Mouse (Mus musculus) cerebellum, adult 9-11 months (tissue): ENCODE results near the gene A930018P22Rik.
"Not testable (repeated sequence)": the region's sequence is repeated elsewhere in the genome, so short reads cannot be mapped to it uniquely, and the experiment has no call there.

Experiments
- DNase-seq: peaks from one replicate; pipeline ENCODE4 v3.0.0; 2022

A930018P22Rik gene

GRCm38 (mm10) chr2:104122505-104123378 is at the start of gene A930018P22Rik:
Gene A930018P22Rik, plus strand, starts transcription at chr2:104122769.
- peak; percentile 91 for DNase-seq

DNA sequence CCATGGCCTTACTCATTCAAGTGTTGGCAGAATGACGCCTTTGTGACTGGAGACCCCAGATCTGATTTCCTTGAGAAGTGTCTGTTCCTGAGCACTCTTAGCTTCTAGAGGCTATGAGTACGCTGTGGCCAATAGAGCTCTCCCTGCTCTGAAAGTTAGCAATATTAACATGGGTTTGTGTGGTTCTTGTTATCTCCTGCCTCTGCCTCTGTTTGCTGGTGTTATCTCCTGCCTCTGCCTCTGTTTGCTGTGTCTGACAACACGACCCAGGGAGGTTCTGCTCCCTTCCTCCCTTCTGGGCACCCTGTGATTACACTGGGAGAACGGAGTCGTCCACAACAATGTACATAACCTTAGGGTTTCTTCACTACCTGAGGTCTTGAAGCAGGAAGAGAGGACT is 44.3 kb upstream of the A930018P22Rik start:
- DNase-seq = not testable (repeated sequence)

DNA sequence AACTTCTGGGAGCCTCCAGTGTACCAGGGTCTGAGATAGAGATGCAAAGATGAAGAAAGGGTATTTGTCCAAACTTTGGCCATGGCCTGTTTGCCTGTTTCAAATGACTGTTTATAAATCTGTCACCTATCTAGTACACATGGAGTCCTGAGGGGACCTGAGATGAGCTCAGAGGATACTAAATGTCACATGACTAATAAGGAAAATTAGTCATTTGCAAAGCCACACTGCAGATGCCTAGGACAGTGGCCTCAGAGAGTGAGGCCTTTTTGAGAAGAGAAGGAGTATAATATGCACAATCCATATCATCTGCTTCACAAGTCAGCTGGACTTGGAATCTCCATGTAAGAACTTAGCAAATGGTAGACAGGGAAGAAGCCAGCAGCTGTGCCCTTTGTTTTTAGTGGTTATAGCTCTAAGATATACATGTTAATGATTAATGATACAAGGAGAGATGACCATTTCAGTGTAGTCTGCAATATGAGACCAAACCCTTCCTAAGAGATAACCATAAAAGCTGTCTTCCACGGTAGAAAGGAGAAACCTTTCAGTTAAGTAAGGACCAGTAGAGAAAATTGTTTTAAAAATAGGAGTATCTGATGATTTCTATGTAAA is 41.0 kb upstream of the A930018P22Rik start:
- not testable (repeated sequence) for DNase-seq

DNA sequence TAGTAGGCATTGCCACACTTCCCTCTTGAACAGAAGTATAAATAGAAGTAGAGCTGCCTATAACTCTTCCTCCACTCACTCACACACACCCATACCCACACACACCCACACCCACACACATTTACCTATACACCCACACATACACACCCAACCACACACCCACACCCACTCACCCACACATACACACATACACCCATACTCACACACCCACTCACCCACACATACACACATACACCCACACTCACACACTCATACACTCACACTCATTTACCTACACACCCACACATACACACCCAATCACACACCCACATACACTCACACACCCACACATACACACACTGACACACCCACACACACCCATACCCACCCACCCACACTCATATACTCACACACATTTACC is 40.1 kb upstream of the A930018P22Rik start:
- no peak for DNase-seq

DNA sequence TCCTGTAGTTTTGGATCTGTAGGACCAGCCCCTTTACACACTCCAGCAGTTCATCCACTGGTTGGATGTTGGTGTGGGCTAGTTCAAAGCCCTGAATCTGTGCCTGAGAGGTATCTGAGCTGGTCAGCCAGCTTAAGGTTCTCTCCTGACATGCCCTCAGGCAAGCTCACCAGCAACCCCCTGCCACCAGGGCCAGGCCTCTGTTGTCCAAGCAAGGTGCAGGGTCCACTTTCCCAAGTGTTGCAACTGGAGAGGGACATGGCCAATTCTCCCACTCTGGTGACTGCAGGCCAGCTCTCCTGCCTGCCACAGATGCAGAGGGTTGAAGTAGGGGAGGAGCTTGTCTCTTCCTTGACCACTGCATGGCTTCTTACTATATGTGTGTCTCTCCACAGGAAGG is 38.5 kb upstream of the A930018P22Rik start:
- not testable (repeated sequence) for DNase-seq

- DNase-seq = not testable (repeated sequence)
Observed at GRCm38 (mm10) chr2:104087562-104087961, 35.0 kb upstream of the A930018P22Rik start.

- no peak for DNase-seq
Observed at GRCm38 (mm10) chr2:104093305-104093704, 29.3 kb upstream of the A930018P22Rik start.

GRCm38 (mm10) chr2:104095741-104096213 is 26.8 kb upstream of the A930018P22Rik start, which contains the start of gene Cd59a:
Gene Cd59a, plus strand, starts transcription at chr2:104095801.
- peak; percentile 81 for DNase-seq

DNA sequence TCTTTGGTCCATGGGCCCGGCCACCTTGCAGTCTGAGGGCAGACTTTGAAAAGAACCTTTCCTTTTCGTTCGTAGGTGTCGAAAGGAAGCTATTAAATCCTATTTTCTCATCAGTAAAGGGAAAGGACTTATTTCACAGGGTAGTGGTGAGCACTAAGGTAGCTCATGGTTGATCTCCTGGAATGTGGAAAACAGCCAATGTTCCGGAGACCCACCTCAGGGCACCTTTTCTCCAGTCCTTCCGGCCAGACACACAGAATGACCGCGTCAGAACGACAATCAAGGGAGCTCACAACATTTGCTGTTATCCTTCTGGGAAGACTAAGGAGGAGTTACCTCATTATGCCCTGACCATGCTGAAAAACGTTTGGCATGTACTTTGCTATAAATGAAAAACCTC is 26.3 kb upstream of the A930018P22Rik start:
- no peak for DNase-seq

DNA sequence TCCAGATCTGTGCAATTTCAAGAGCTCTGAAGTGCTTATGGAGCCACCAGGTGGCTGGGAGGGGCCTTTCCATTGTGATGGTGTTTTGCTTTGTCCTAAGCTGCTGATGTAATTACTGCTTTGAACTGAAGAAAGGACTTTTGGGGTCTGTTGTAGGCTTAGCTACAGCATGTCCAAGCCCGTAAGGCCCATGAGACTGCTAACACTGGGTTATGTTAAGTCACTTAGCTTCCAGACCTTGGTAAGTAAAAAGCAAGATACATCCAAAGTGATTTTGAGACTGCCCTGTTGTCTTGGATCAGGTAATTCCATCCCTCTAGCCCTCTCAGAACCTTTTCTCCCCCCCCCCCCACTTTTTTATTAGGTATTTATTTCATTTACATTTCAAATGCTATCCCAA is 25.8 kb upstream of the A930018P22Rik start:
- not testable (repeated sequence) for DNase-seq

DNA sequence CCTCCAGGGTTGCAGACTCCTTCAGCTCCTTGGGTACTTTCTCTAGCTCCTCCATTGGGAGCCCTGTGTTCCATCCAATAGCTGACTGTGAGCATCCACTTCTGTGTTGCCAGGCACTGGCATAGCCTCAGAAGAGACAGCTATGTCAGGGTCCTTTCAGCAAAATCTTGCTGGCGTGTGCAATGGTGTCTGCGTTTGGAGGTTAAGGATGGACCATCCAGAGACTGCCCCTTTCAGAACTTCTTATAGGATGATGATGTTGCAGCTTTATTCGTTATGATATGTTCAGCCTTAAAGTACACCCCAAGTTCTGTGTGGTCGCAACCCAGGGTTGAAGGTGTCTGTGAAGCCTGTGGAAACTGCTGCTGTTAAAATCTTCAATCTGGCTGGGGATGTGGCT is 25.2 kb upstream of the A930018P22Rik start:
- not testable (repeated sequence) for DNase-seq

DNA sequence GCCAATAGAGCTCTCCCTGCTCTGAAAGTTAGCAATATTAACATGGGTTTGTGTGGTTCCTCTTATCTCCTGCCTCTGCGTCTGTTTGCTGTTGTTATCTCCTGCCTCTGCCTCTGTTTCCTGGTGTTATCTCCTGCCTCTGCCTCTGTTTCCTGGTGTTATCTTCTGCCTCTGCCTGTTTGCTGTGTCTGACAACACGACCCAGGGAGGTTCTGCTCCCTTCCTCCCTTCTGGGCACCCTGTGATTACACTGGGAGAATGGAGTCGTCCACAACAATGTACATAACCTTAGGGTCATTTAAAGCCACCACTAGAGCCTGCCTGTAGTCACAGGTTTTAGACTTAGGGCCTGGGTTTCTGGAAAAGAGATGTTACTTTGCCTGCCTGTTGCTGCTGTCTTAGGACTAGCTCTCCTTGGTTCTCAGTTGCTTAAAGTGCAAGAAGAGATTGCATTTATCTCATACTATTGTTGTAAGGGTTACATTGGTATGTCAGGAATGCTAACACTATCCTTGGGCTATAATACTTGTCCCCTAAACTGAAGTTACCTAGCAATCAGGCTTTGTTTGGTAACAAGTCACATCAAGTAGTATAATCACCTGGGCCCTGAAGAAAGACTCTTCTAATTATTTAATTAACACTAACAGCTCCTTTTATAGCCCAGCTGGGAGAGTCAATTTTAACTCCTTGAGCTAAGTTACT is 23.9 kb upstream of the A930018P22Rik start:
- DNase-seq = no peak

GRCm38 (mm10) chr2:104099231-104099585 is 23.4 kb upstream of the A930018P22Rik start:
- no peak for DNase-seq

DNA sequence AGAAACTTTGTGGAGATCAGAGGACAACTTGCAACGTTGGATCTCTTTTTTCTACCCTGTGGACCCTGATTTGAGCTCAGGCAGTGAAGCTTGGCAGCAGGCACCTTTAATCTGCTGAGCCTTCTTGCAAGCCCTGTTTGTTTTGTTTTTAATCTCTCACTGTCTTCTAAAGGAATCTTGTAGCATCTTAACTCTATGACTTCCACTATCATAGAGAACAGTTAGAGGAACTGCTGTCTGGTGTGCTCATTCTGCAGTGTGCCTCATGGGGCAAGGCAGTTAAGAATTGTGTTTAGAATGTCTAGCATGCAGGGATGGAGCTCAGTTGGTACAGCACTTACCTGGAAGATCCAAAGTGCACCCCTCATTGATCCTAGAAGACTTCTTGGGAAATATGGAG is 22.6 kb upstream of the A930018P22Rik start:
- DNase-seq = no peak

- DNase-seq = no peak
Observed at GRCm38 (mm10) chr2:104104800-104105199, 17.8 kb upstream of the A930018P22Rik start.

- not testable (repeated sequence) for DNase-seq
Observed at GRCm38 (mm10) chr2:104109021-104109420, 13.5 kb upstream of the A930018P22Rik start.

DNA sequence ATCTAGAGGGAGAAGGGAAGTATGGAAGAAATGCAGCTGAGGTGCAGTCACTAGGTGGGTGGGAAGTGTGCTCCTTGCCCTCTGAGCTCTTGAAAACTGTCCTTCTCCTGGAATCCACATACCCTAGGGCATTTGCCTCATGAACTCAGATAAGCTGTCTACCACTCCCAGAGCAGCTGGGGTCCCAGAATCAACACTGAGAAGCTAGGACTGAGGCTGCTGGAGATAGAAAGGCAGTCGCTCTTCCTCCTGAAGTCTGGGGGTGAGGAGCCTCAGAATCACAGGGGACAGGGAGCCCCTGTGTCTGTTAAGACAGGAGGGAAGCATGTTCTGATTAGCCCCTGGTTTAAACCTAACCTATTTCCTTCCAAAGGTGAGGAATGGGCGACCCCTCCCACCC is 13.0 kb upstream of the A930018P22Rik start:
- DNase-seq = no peak

GRCm38 (mm10) chr2:104110031-104110430 is 12.5 kb upstream of the A930018P22Rik start:
- DNase-seq = no peak

DNA sequence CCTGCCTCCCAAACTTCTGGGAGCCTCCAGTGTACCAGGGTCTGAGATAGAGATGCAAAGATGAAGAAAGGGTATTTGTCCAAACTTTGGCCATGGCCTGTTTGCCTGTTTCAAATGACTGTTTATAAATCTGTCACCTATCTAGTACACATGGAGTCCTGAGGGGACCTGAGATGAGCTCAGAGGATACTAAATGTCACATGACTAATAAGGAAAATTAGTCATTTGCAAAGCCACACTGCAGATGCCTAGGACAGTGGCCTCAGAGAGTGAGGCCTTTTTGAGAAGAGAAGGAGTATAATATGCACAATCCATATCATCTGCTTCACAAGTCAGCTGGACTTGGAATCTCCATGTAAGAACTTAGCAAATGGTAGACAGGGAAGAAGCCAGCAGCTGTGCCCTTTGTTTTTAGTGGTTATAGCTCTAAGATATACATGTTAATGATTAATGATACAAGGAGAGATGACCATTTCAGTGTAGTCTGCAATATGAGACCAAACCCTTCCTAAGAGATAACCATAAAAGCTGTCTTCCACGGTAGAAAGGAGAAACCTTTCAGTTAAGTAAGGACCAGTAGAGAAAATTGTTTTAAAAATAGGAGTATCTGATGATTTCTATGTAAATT is 11.3 kb upstream of the A930018P22Rik start:
- DNase-seq = not testable (repeated sequence)

DNA sequence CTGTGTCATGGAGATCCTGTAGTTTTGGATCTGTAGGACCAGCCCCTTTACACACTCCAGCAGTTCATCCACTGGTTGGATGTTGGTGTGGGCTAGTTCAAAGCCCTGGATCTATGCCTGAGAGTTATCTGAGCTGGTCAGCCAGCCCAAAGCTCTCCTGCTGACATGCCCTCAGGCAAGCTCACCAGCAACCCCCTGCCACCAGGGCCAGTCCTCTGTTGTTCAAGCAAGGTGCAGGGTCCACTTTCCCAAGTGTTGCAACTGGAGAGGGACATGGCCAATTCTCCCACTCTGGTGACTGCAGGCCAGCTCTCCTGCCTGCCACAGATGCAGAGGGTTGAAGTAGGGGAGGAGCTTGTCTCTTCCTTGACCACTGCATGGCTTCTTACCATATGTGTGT is 9.0 kb upstream of the A930018P22Rik start:
- not testable (repeated sequence) for DNase-seq

DNA sequence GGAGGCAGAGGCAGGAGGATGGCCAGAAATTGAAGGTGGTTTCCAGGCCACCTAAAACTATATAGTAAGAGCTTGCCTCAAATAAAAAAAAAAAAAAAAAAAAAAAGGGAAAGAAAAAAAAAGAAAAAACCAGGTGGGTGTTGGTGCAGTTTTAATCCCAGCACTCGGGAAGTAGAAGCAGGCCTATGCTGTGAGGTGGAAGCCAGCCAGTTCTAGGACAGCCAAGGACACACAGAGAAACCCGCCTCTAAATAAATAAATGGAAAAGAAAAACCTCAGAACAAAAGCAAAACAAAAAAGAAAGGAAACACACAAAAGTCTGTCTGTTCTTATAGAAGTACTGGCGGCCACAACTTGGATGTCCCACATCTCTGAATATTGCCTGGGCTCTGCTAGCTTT is 7.7 kb upstream of the A930018P22Rik start:
- no peak for DNase-seq

GRCm38 (mm10) chr2:104117173-104117572 is 5.4 kb upstream of the A930018P22Rik start:
- not testable (repeated sequence) for DNase-seq

DNA sequence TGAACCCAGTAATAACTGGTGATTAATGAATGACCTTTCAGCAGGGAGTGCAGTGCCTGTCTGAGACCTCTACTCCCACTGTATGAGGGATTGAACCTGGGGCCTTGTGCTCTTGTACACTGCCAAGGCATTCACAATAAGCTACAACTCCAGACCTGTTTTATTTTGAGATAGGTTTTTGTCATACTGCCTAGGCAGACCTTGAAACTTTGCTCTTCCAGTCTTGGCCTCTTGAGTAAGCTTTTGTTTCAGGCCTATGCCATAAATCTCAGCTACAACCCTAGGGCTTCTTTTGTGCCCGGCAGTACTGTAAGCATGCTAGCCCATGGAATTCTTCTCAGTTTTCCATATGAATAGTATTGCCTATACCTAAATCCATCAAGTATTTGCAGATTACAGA is 3.5 kb upstream of the A930018P22Rik start:
- no peak for DNase-seq
